Mouse (Mus musculus) adrenal gland, adult 8-10 months (tissue): ENCODE measurements around the gene Gbf1. TPM values are rescaled to one million over a fixed set of nuclear protein-coding genes. Genes with fewer than 3 reads are reported as not detected.

Source experiments
- DNase-seq: peaks from one replicate; pipeline ENCODE4 v3.0.0; 2022
- total RNA-seq, 4 experiments: library from RNA; stranded (reverse); gene quantifications; 2 replicates each; pipeline ENCODE4 v1.2.4; 2022

The Gbf1 gene
- total RNA-seq, 4 experiments from 2014 or later, result 81.0 to 101 (median 85.3) TPM

DNA sequence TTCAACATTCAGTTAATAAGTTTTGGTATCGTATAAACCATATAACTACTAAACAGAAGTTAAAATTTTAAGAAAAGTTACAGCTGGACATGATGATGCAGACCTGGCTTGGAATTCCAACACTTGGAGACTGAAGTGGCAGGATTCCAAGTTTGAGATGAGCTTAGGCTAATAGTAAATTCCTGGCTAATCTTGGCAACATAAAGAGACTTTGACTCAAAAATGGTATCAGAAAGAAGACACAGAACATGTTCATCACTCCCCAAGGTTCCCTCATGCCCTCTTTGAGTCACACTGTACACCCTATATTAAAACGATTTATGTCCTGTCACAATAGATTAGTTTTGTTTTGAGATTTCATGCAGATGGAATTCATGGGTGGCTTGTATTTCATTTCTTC lies 72.6 kb downstream of the Gbf1 start:
- no peak for DNase-seq

DNA sequence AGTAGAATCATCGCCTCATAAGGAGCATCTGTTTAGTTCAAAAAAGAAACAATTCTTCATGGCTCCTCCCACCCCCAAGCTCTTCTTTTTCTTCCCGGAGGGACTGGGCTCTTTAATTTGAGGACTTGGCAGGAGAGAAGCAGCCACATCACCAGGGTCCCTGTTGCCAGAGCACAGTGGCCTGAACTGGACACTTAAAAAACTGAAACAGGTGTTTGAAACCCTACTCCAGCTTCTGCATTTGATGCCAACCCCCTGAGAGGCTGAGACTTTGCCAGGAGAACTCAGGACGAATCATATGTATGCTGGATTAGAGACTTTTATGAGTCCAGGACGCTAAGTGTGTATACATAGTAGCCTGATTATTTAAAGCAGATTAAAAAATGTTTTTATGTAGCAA lies 73.2 kb downstream of the Gbf1 start:
- DNase-seq, result no peak

DNA sequence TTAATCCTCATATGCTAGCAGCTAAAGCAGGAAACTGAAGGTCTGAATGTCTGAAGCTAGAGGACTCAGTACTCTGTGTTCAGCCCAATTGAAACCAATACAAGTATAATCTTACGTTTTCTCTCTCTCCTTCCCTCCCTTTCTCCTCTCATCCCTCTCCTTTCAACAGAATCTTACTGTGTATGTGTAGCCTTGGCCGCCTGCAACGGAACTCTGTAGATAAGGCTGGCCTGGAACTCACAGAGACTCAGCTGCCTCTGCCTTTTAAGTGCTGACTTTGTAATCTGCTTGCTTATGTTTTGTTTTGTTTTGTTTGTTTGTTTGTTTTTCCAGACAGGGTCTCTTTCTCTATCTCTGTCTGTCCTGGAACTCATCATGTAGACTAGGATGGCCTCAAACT lies 74.0 kb downstream of the Gbf1 start:
- DNase-seq, result no peak

DNA sequence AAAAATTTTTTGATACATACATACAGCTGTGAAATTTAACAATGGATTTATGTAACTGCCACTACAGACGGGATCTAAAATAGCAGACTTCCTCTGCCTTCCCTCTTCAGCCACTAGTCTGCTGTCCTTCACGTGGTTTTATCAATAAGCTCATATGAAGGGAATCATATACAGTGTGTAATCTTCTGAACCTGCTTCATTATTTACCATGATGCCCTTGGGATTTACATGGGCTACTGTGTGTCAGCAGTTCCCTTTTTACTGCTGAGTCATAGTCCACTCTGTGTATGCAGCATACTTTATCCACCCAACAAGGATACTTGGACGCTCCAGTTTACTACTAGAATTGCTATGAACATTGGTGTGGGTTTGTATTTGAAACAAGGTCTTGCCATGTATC lies 75.0 kb downstream of the Gbf1 start:
- DNase-seq, result no peak

DNA sequence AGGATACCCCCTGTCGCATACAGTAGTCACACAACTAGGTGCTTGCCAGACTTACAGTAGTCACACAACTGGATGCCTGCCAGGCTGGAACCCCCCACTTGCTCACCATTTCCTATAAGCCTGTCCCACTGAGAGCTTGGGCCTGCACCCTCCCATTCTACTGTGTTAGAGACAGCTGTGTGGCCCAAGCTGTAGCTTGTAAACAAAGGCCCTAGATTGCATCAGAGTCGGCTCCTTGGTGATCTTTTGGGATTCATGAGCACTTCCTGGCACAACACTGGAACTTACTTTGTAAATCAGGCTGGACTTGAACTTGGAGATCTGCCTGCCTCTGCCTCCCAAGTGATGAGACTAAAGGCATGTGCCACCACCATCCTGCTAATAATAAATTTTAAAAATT lies 82.1 kb downstream of the Gbf1 start:
- DNase-seq, result no peak

DNA sequence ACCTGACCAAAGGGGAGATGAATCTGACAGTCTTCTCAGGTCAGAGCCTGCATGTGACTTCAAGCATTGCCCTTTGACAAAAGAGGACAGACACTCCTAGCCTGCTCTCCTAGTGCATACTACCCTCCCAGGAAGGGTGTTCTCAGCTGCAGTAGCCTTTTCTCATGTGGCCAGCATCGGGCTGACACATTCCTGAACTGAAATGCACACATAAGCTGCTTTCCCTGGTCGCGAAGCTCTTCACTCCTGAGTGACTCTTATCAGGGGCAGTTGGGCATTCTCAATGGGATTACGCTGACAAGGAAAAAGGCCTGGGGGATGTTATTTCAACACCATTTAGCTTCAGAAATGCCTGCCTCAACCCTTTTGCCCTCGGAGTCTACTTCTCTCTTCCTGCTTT lies 84.3 kb downstream of the Gbf1 start:
- DNase-seq, result no peak

DNA sequence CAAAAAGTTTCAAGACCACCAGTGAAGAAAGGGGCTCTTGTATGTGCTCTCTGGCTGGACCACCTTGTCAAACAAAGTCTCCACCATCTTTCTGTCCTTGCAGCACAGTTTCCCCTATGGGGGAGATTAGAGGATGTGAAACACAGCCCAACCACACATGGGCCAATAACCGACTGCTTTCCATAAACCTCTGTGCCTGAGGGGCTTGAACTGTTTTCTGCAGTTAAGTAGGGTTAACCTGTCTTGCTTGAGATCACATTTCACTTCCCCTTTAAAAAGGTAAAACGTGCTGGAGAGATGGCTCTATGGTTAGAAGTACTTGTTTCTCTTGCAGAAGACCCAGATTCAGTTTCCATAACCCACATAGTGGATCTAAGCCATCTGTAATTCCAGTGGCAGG lies 87.9 kb downstream of the Gbf1 start:
- no peak for DNase-seq

DNA sequence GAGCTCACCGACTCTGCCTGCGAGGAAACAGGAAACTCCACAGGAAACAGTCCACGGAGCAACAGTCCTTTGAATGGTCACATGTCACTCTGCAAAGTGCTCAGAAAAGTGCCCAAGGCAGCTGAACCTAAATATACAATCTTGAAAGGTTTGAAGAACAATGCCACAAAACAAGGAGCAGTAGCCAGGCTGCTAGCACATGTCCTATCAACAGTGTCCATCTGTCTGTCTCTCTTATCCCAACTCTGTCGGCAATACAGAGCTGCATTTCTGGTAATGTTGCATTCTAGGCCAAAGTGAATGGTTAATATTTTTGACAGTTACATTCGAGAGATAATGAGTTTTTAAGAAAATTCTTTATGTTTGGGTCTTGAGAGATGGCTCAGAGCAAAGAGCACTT lies 90.1 kb downstream of the Gbf1 start:
- DNase-seq, result no peak

DNA sequence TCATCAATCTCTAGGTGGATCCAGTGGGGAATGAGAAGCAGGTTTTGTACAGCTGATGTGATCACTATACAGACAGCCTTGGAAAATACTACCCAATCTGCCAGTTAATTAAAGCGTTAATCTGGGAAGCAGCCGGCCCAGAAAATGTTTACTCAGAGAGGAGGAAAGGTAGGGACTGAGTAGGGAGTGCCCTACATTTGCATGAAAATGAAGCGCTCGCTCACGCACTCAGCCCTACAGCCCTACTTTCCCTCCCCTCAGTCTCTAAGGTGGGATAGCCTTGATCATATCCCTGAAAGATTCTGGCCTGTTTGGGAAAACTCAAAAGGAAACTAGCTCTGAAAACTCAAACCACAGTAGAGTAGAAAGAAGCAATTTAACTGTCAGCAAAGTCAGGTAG lies 92.3 kb downstream of the Gbf1 start:
- DNase-seq, result no peak

DNA sequence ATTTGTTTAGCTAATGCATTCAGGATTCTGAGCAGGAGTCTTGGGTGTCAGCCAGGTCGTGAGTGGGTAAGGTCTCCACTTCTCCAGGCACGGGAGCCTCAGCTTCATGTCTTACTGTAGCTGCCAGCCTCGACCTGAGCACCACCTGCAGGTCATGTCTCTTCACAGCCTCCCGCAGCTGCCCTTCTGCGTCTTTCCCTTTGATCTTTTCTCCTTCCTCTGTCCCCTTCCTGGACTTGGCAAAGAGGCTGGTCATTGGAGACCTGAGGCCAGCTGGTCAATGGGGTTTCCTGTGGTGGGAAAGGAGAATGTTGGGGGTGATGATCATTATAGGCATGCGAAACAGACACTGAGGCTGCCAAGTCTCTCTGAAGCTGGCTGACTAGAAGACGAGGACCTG lies 96.7 kb downstream of the Gbf1 start:
- peak; percentile 20 for DNase-seq

DNA sequence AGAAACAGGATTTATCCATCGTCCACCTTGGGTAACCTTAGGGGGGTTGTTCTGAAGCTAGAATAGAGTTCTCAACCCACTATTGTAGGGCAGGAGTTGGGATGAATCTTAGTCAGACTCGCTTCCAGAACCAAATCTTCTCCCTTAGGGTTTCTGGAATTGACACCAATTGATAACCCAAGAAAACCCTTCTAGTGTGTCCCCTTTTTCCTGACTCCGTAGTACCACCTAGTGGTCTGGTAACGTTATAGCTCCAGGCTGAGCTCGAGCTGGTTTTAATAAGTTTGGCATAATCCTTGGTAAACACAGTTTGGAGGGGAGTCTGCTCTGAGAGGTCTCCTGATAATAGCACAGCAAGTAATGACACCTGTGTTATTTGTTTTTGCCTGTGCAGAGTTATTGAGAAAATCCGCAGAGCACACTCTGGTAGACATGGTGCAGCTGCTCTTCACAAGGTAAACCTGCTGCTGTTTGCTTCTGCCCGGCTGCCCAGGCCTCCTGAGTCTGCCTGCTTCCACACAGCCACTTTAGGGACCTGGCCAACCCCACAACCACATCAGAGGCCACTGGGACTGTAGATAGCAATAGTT lies 101.9 kb downstream of the Gbf1 start:
- no peak for DNase-seq

DNA sequence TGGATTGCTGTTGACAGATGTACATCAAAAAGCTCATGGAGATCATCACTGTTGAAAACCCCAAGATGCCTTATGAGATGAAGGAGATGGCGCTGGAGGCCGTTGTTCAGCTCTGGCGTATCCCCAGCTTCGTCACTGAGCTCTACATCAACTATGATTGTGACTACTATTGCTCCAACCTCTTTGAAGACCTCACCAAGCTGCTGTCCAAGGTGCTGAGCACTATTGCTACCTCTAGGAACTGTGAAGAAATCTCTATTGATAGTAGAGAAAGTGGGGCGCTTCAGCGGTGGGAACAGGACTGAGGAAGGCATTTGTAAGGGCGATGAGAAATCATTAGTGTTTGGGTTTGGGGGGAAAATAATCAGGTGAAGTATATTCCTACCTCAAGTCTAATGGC lies 112.5 kb downstream of the Gbf1 start:
- DNase-seq, result no peak

DNA sequence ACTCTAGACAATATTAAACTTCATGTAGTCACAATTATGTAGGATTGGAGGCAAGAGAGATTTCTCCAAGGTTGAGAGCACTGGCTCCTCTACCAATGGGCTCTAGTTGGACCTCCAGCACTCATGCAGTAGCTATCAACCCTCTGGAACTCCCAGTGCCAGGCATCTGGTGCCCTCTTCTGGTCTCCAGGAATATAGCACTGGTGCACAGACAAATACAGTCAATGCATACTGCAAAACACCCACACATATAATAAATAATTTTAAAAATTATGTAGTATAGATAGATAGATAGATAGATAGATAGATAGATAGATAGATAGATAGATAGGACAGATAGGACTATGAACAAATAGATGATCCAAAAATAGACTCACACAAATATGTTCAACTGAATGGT lies 123.0 kb downstream of the Gbf1 start:
- no peak for DNase-seq

DNA sequence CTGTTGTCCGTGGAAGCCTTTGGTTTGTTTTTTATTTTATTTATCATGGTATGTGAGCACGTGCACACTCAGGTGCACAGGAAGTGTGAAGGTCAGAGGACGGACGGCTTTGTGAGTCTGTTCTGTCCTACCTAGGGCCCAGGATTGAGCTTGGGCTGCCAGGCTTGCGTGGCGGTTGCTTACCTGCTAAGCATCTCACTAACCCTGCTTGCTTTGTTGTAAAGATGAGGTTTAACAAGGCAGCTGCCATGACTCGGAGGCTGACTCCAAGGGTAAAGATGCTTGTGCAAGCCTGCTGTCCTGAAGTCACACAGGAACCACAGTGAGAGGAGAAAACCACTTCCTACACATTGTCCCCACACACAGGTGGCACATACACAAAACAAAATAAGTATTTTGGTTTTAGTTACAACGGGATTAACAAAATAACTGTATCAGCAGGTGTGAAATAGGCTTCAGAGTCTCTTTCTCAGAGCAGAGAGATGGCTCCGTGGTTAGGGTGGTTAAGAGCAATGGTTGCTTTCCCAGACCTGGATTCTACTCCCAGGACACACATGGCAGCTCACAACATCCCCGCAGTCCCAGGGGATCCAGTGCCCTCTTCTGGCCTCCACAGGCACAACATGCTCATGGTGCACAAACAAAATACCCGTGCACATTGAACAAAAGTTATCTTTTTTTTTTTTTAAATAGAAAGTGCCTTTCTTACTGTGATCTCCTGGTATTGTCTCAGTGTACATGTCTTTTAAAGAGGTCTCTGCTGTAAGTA lies 130.0 kb downstream of the Gbf1 start:
- no peak for DNase-seq

DNA sequence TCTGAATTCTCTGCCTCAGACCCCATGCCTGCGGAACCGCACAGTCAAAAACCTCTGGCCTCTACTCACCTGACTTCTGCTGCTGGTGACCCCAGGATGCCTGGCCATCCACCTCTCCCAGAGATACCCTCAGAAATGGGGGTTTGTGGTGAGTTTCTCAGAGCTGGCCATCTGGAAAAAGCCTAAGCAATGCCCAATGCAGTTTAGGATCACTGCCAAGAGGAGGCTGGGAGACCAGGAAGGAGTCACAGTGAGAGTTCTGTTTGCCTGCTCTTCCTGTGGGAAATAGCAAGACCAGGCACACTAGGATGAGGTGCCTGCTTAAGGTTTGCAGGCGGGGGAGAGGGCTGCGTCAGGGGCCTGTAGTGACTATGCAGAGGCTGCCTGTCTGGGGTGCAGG lies 132.4 kb downstream of the Gbf1 start:
- no peak for DNase-seq

DNA sequence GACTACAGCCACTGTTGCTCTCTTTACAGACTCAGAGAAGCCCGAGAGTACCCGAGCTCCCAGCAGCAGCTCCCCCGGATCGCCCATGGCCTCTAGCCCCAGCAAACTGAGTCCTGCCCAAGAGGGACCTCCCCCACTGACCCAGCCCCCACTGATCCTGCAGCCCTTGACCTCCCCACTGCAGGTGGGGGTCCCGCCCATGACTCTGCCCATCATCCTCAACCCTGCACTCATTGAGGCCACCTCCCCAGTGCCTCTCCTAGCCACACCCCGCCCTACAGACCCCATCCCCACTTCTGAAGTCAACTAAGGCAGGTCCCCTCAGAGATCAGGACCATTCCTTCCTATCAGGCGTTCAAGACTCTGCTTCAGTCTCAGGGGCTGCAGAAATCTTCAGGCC lies 133.3 kb downstream of the Gbf1 start:
- DNase-seq, result no peak

DNA sequence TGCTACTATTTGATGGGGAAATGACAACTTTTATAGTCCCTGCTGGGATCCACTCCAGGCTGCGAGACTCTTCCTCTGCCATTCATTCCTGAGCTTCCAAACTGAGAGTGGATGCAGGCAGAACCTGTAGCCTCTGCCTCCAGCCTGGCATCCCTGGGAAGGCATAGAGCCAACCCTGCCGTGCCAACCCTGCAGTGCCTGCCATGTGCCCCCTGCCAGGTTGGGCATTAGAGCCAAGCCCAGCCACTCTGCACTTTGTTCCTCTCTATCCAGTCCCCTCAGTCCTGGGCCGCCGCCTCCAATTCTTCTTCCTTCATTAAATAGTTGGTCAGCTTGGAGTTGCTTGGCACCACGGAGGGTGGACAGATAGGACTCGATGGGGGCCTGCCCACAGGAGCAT lies 133.7 kb downstream of the Gbf1 start:
- no peak for DNase-seq

DNA sequence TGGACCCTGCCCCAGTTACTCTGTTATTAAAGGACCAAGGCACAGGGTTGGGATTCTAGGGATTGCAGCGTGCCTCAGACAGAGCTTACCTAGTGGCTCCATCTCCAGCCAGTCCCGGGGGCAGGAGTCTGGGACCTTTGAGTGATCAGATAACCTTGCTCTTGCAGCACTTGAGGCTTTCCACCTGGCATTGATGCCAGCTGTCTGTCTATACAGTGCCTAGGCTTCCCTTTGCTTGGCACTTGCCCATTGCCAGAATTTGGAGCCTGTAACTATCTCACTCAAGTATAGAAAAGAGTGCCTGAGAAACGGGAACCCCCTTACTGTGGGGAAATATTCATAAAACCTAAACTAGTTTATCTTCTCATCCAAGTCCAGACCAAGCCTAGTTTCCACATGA lies 134.6 kb downstream of the Gbf1 start:
- no peak for DNase-seq

DNA sequence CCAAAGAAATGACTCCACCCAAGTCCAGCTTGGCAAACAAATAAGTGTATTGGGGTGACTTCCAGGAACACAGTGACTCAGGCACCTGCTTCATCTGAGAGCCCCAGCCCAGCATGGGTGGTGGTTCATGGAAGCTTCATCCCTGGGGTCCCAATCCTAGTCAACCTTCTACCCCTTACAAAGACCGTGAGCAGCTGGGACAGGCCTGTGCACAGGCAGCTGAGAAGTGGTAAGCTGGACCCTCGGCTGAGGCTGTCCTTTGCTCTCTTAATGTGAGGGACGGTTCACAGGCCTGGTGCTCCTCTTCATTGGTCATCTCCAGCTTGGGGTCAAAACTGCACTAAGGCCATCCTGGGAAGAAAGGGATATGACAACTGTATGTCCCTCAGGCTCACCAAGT lies 135.3 kb downstream of the Gbf1 start:
- no peak for DNase-seq

DNA sequence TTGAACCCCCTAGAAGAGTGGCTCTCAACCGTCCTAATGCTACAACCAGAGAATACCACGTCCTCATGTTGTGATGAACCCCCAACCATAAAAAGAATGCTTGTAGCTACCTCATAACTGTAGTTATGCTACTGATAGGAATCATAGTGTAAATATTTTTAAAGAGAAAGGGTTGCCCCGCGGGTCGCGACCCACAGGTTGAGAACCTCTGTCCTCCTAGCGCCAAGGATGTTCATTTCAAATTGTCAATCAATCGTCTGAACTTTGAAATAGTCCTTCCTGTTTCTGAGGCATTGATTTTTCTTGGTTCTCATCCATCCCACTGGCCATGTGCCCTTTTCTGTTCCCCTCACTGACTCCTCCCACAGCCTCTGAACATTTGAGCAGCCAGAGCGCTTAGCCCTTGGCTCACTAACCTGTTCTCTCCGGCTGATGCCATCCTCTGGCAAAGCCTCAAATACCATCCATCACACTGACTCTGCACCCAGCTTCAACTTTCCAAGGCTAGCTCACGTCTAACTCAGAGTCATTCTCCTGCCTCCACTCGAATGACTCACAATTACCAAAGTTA lies 138.3 kb downstream of the Gbf1 start:
- no peak for DNase-seq

DNA sequence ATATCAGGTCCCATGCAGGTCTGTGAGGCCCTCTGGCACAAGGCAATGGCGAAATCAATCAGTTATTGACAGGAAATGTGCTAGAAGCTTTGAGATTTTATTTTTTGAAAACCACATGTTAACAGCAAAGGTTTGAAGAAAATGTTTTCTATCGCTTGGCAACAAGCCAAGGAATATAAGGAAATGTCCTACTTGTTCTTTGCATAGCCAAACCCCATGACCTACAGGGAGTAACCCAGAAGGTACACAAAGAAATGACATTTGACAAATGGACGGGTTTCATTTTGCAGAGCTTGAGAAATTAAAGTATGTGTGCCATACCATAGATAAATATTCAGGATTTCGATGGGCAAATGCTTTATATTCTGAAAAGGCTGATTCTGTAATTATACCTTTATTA lies 144.6 kb downstream of the Gbf1 start:
- no peak for DNase-seq

DNA sequence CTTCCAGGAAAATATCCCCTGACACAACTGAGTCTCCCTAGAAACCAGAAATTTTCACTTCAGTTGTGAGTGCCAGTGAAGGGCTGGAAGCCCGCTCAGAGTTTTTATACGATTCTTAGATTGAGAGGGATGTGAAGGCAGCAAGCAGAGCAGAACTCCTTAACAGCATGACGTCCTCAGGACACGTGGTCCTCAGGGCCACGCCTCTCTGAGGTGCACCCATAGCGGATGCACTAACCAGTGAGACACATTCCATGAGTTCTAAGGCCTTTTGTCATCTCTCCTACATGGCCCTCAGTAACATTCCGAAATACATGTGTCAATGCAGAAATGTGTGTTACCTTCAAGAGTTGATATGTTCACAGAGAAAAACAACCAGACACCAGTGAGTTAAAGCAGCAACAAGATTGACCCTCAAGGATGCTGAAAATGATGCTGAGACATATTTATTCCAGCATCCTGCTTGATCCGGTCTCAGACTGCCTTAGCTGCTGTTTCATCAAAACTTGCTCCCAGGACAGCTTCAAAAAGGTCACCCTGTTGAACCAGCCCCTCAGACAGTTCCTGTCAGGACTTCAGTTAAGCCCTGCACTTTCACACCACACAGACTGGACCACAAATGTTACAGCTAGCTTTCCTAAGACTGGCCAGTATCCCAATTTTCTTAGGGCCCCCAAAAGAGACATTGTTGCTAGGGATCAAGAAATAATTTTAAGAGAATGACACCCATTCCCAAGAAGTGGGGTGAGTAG lies 148.2 kb downstream of the Gbf1 start:
- DNase-seq, result no peak

DNA sequence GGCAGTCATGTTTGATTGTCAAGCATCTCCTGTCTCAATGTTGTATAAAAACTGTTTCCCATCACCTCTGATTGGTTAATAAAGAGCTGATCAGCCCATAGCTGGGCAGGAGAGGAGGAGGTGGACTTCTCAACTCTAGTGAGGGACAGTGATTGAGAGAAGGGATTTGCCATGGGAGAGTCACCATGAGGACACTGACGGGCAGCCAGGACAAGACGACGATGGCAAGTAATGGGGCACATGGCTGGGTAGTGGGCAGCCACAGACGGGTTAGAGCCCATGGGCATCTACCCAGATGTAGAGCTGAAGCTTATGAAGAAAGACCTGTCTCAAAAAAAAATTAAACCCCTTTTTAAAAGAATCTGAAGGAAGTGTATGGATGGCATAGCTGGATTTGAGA lies 150.2 kb downstream of the Gbf1 start:
- DNase-seq, result no peak
